Mouse (Mus musculus) forebrain, embryonic 16.5 days (tissue): ENCODE measurements at regions not wholly inside any gene's neighbourhood (a gene's known extent, or its start where the extent isn't known, plus 50 kb on each side); places are given as distances from the start of the nearest gene placed in this dataset.

Experiments
- ATAC-seq: fragments of 200-750 bp; cut with Nextera tagmentation; 2 replicates; pipeline ENCODE4 v1.8.0; 2017; ENCODE audit warnings: mild to moderate bottlenecking, moderate library complexity
- H3K27ac ChIP-seq: fragments of 300-500 bp; sonication (generic); 2 replicates; pipeline ENCODE4 v1.5.1; 2014; ENCODE audit warnings: low read length, control low read depth
- H3K27me3 ChIP-seq: fragments of 300-500 bp; sonication (generic); replicated peaks from 2 replicates; pipeline ENCODE4 v1.6.1; 2014; ENCODE audit warnings: low read length; ENCODE audit not compliant: control insufficient read depth, insufficient read depth
- H3K36me3 ChIP-seq: fragments of 300-500 bp; sonication (generic); 2 replicates; pipeline ENCODE4 v1.6.1; 2014; ENCODE audit not compliant: control insufficient read depth, insufficient read depth
- H3K4me1 ChIP-seq: fragments of 300-500 bp; sonication (generic); replicated peaks from 2 replicates; pipeline ENCODE4 v1.6.1; 2014; ENCODE audit warnings: low read length; ENCODE audit not compliant: control insufficient read depth, insufficient read depth
- H3K4me2 ChIP-seq: fragments of 300-500 bp; sonication (generic); 2 replicates; pipeline ENCODE4 v1.6.1; 2014; ENCODE audit warnings: mild to moderate bottlenecking, low read length, control low read depth
- H3K4me3 ChIP-seq: fragments of 300-500 bp; sonication (generic); replicated peaks from 2 replicates; pipeline ENCODE4 v1.5.1; 2014; ENCODE audit warnings: mild to moderate bottlenecking, low read length, control low read depth
- H3K9ac ChIP-seq: fragments of 300-500 bp; sonication (generic); replicated peaks from 2 replicates; pipeline ENCODE4 v1.6.1; 2014; ENCODE audit warnings: low read depth, low read length, control low read depth
- H3K9me3 ChIP-seq: fragments of 300-500 bp; sonication (generic); 2 replicates; pipeline ENCODE4 v1.6.1; 2016; ENCODE audit warnings: low read length; ENCODE audit not compliant: control insufficient read depth
- WGBS: fragments of 180-500 bp; shearing (Covaris S2); extraction: QIAGEN DNeasy Blood & Tissue Kit; methylation state at CpG from one replicate; pipeline ENCODE4 v1.1.7; 2014; 5-methylcytosine and 5-hydroxymethylcytosine counted together

- no peaks in the 10 kb centered on the region for H3K36me3 ChIP-seq
- no peaks in the 10 kb centered on the region for H3K4me1 ChIP-seq
- H3K27ac ChIP-seq = no peak overlapping the region
- H3K27me3 ChIP-seq = no peaks in the 10 kb centered on the region
- ATAC-seq = no peak
- no peaks in the 10 kb centered on the region for H3K9me3 ChIP-seq
- 82% methylated on average over 11 of the region's 11 CpGs for WGBS
- H3K4me2 ChIP-seq = no peak overlapping the region
- H3K9ac ChIP-seq = no peak overlapping the region
- H3K4me3 ChIP-seq = no peak overlapping the region
Observed at GRCm38 (mm10) chr14:103962303-103962881, 118.2 kb upstream of the Ednrb start.

GRCm38 (mm10) chr14:103951899-103952298 is 107.7 kb upstream of the Ednrb start:
- Histone ChIP-seq H3K4me1 (no peaks in the 10 kb centered on the region), H3K27me3 (no peaks in the 10 kb centered on the region), H3K27ac (no peak overlapping the region), H3K36me3 (no peaks in the 10 kb centered on the region), H3K4me3 (no peak overlapping the region), H3K9me3 (no peaks in the 10 kb centered on the region), H3K9ac (no peak overlapping the region), H3K4me2 (no peak overlapping the region)
- no peak for ATAC-seq
- 85% methylated on average over 6 of the region's 6 CpGs for WGBS

GRCm38 (mm10) chr14:103949950-103950349 is 105.7 kb upstream of the Ednrb start:
- H3K27ac ChIP-seq = no peak overlapping the region
- WGBS = 36% methylated on average over 6 of the region's 6 CpGs
- no peaks in the 10 kb centered on the region for H3K27me3 ChIP-seq
- no peak overlapping the region for H3K9ac ChIP-seq
- no peaks in the 10 kb centered on the region for H3K9me3 ChIP-seq
- H3K36me3 ChIP-seq = no peaks in the 10 kb centered on the region
- no peak overlapping the region for H3K4me2 ChIP-seq
- H3K4me1 ChIP-seq = no peaks in the 10 kb centered on the region
- ATAC-seq = no peak
- no peak overlapping the region for H3K4me3 ChIP-seq

GRCm38 (mm10) chr14:103948026-103948777 is 104.0 kb upstream of the Ednrb start:
- H3K4me1 ChIP-seq = no peaks in the 10 kb centered on the region
- ATAC-seq = no peak
- no peak overlapping the region for H3K27ac ChIP-seq
- H3K9ac ChIP-seq = no peak overlapping the region
- H3K4me2 ChIP-seq = no peak overlapping the region
- H3K36me3 ChIP-seq = no peaks in the 10 kb centered on the region
- WGBS = 33% methylated on average over 3 of the region's 3 CpGs
- no peaks in the 10 kb centered on the region for H3K9me3 ChIP-seq
- H3K27me3 ChIP-seq = no peaks in the 10 kb centered on the region
- no peak overlapping the region for H3K4me3 ChIP-seq

- Histone ChIP-seq H3K9ac (no peak overlapping the region), H3K9me3 (no peaks in the 10 kb centered on the region), H3K27ac (no peak overlapping the region), H3K4me2 (no peak overlapping the region), H3K4me1 (no peaks in the 10 kb centered on the region), H3K4me3 (no peak overlapping the region), H3K36me3 (no peaks in the 10 kb centered on the region), H3K27me3 (no peaks in the 10 kb centered on the region)
- 87% methylated on average over 1 of the region's 1 CpGs for WGBS
- ATAC-seq = no peak
Observed at GRCm38 (mm10) chr14:103945753-103946152, 101.6 kb upstream of the Ednrb start.

GRCm38 (mm10) chr14:103939867-103940266 is 95.7 kb upstream of the Ednrb start:
- ATAC-seq = no peak
- H3K4me1 ChIP-seq = peaks cover 4% of the 10 kb centered on the region; the same call in 1 of the 2 replicates
- H3K4me2 ChIP-seq = no peak overlapping the region
- H3K27me3 ChIP-seq = no peaks in the 10 kb centered on the region
- H3K4me3 ChIP-seq = no peak overlapping the region
- 3% methylated on average over 3 of the region's 3 CpGs for WGBS
- H3K27ac ChIP-seq = no peak overlapping the region
- no peaks in the 10 kb centered on the region for H3K36me3 ChIP-seq
- H3K9me3 ChIP-seq = no peaks in the 10 kb centered on the region
- H3K9ac ChIP-seq = no peak overlapping the region

GRCm38 (mm10) chr14:103938937-103939336 is 94.7 kb upstream of the Ednrb start:
- Histone ChIP-seq H3K9ac (no peak overlapping the region), H3K9me3 (no peaks in the 10 kb centered on the region), H3K27ac (no peak overlapping the region), H3K27me3 (no peaks in the 10 kb centered on the region), H3K4me1 (peaks cover 4% of the 10 kb centered on the region; the same call in 1 of the 2 replicates), H3K4me2 (no peak overlapping the region), H3K36me3 (no peaks in the 10 kb centered on the region), H3K4me3 (no peak overlapping the region)
- ATAC-seq = no peak
- WGBS = 90% methylated on average over 5 of the region's 5 CpGs

GRCm38 (mm10) chr14:103938201-103938600 is 94.0 kb upstream of the Ednrb start:
- no peak for ATAC-seq
- 94% methylated on average over 9 of the region's 9 CpGs for WGBS
- H3K36me3 ChIP-seq = no peaks in the 10 kb centered on the region
- H3K4me3 ChIP-seq = no peak overlapping the region
- peaks cover 4% of the 10 kb centered on the region; the same call in 1 of the 2 replicates for H3K4me1 ChIP-seq
- no peak overlapping the region for H3K4me2 ChIP-seq
- H3K9ac ChIP-seq = no peak overlapping the region
- H3K9me3 ChIP-seq = no peaks in the 10 kb centered on the region
- no peaks in the 10 kb centered on the region for H3K27me3 ChIP-seq
- no peak overlapping the region for H3K27ac ChIP-seq

- Histone ChIP-seq H3K27ac (no peak overlapping the region), H3K9ac (no peak overlapping the region), H3K36me3 (no peaks in the 10 kb centered on the region), H3K4me1 (peaks cover 4% of the 10 kb centered on the region; the same call in 1 of the 2 replicates), H3K4me2 (no peak overlapping the region), H3K27me3 (no peaks in the 10 kb centered on the region), H3K9me3 (no peaks in the 10 kb centered on the region), H3K4me3 (no peak overlapping the region)
- WGBS = 85% methylated on average over 6 of the region's 6 CpGs
- ATAC-seq = no peak
Observed at GRCm38 (mm10) chr14:103937700-103938099, 93.5 kb upstream of the Ednrb start.
